In the genomic region with DNA sequence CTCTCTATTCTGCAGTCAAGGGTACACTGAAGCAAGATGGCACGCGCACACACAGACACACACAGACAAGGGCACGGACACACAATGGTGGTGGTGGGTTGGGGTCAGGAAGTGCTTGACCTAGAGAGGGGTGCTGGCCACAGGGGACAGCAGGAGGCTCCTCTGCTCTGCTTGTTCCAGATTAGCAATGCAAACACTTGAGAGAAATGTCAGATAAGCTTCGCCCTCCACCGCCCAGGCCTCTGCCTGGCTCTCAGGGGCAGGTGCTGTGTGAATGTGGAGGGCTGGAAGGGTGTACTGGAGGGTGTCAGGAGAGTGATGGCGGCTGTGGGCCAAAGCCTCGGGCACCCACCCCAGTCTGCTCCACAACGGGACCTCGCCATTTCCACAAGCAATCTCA, we compare ENCODE assay signal across 23 mouse cellular contexts. TPM values are rescaled to one million over a fixed set of nuclear protein-coding genes. Genes with fewer than 3 reads are reported as not detected.
A peak's percentile ranks its signal among the peaks of the same experiment; 100 is the strongest.
DNase-seq lines count a peak whose midpoint lies in the region; ATAC-seq and TF ChIP-seq lines count a peak whose summit lies in the region.
"Had no signal": no experiment of that assay in that cellular context is flagged by ENCODE, and none has a peak within 500 bp of the region (broad histone marks: within the 10 kb centered on the region; RNA-seq: fewer than 3 reads in every experiment).

No protein-coding gene starts in this region.

- DNase-seq in heart, postnatal 25 days (ENCODE audit: low spot score): no peak
- DNase-seq in testis, postnatal 10 days (ENCODE audit: low spot score): no peak
- peak; percentile 64 for DNase-seq in yolk sac, embryonic 10.5 days (ENCODE audit: low spot score)
- DNase-seq in thymus, postnatal 0 days (ENCODE audit: low spot score): no peak
- no peak for DNase-seq in c-Kit-positive CD71-positive TER-119-positive erythroid progenitor cells, embryonic 14.5 days (ENCODE audit: low spot score)
- DNase-seq: adrenal gland, postnatal 25 days; cerebellum, adult 8-10 months; kidney, postnatal 4 days; lung, postnatal 36 days; right cerebral cortex, postnatal 4 days had no signal

- no peak for TF ChIP-seq CTCF in testis, adult 2 months (IDR thresholded peaks at IDR 0.05; ENCODE audit: control insufficient read depth, insufficient read depth, insufficient replicate concordance, low read depth, low read length)

- H3K36me3 ChIP-seq in heart, embryonic 13.5 days: no peaks in the 10 kb centered on the region
- H3K36me3 ChIP-seq in testis, adult 2 months (ENCODE audit: control insufficient read depth, insufficient read depth, low read length): no peaks in the 10 kb centered on the region
- H3K36me3 ChIP-seq in liver, embryonic 16.5 days (ENCODE audit: control insufficient read depth, insufficient read depth): no peaks in the 10 kb centered on the region
- H3K36me3 ChIP-seq: embryonic facial prominence, embryonic 13.5 days; midbrain, embryonic 12.5 days; neural tube, embryonic 15.5 days had no signal

- H3K9me3 ChIP-seq in heart, embryonic 13.5 days: no peaks in the 10 kb centered on the region
- no peaks in the 10 kb centered on the region for H3K9me3 ChIP-seq in liver, embryonic 16.5 days (replicated peaks; ENCODE audit: control insufficient read depth, low read length)
- H3K9me3 ChIP-seq: embryonic facial prominence, embryonic 13.5 days; midbrain, embryonic 12.5 days; neural tube, embryonic 15.5 days had no signal

- H3K9ac ChIP-seq in heart, embryonic 13.5 days: peak overlapping the region; percentile 21; the same call in 1 of the 2 replicates
- H3K9ac ChIP-seq in liver, embryonic 16.5 days (ENCODE audit: low read depth, low read length): no peak overlapping the region
- H3K9ac ChIP-seq: embryonic facial prominence, embryonic 13.5 days; midbrain, embryonic 12.5 days; neural tube, embryonic 15.5 days had no signal

- intact Hi-C loops in heart, postnatal 25 days (cut with DNase I): no loop called here

- 20% methylated on average over 9 of the region's 9 CpGs for WGBS in heart, embryonic 13.5 days
- 23% methylated on average over 9 of the region's 9 CpGs for WGBS in liver, embryonic 16.5 days (ENCODE audit: insufficient replicate concordance)

- ATAC-seq in heart, embryonic 13.5 days (ENCODE audit: extremely low read depth, insufficient number of reproducible peaks, low FRiP score, low TSS enrichment): no peak
- peak; percentile 64 for ATAC-seq in liver, embryonic 16.5 days (ENCODE audit: low read depth)
- ATAC-seq: activated CD4-positive, CD25-positive, alpha-beta regulatory T cell, adult 4 months; forebrain, embryonic 16.5 days; Patski had no signal

- peak overlapping the region; percentile 77 for H3K27ac ChIP-seq in heart, embryonic 13.5 days (replicated peaks)
- no peak overlapping the region for H3K27ac ChIP-seq in testis, adult 2 months (ENCODE audit: control insufficient read depth, insufficient read depth, low read depth, low read length)
- H3K27ac ChIP-seq in liver, embryonic 16.5 days (ENCODE audit: low read length): peak overlapping the region; percentile 60
- H3K27ac ChIP-seq: embryonic facial prominence, embryonic 13.5 days; midbrain, embryonic 12.5 days; neural tube, embryonic 15.5 days had no signal

- peaks cover 85% of the 10 kb centered on the region for H3K4me1 ChIP-seq in heart, embryonic 13.5 days
- H3K4me1 ChIP-seq in testis, adult 2 months (ENCODE audit: control insufficient read depth, insufficient read depth, low read length): no peaks in the 10 kb centered on the region; the same call in 1 of the 2 replicates
- peaks cover 37% of the 10 kb centered on the region for H3K4me1 ChIP-seq in liver, embryonic 16.5 days (ENCODE audit: control insufficient read depth, low read depth, low read length)

- H3K27me3 ChIP-seq in heart, embryonic 13.5 days (replicated peaks): no peaks in the 10 kb centered on the region
- no peaks in the 10 kb centered on the region for H3K27me3 ChIP-seq in testis, adult 2 months (ENCODE audit: control insufficient read depth, insufficient read depth, low read length)
- no peaks in the 10 kb centered on the region for H3K27me3 ChIP-seq in liver, embryonic 16.5 days (ENCODE audit: control insufficient read depth, insufficient read depth, low read depth, low read length)
- H3K27me3 ChIP-seq: embryonic facial prominence, embryonic 13.5 days; midbrain, embryonic 12.5 days; neural tube, embryonic 15.5 days; Patski had no signal

- H3K4me2 ChIP-seq in heart, embryonic 13.5 days: 0 out of 2 replicates have a peak overlapping the region, but pooled peaks have one; percentile 11
- no peak overlapping the region for H3K4me2 ChIP-seq in liver, embryonic 16.5 days (ENCODE audit: low read depth, low read length)
- H3K4me2 ChIP-seq: embryonic facial prominence, embryonic 13.5 days; midbrain, embryonic 12.5 days; neural tube, embryonic 15.5 days had no signal

- no peak for TF ChIP-seq POLR2A in testis, adult 2 months (IDR thresholded peaks at IDR 0.05; ENCODE audit: control insufficient read depth, low read depth, low read length)

- no peak overlapping the region for H3K4me3 ChIP-seq in heart, embryonic 13.5 days
- peak overlapping the region; percentile 61 for H3K4me3 ChIP-seq in testis, adult 2 months (ENCODE audit: control insufficient read depth, low read depth, low read length)
- no peak overlapping the region for H3K4me3 ChIP-seq in liver, embryonic 16.5 days (ENCODE audit: low read depth, low read length)
- H3K4me3 ChIP-seq: embryonic facial prominence, embryonic 13.5 days; midbrain, embryonic 12.5 days; myocyte; neural tube, embryonic 15.5 days had no signal

RNA-seq across cellular contexts. Expression of a gene that starts 8.8 kb away (rescaled TPM):
- polyA plus RNA-seq in heart, embryonic 13.5 days (2015; fragmentation: Nextera tagmentation; extraction: Ambion mirVana): 0.66 and 0.99 TPM in 2 replicates
- not detected for total RNA-seq in heart, postnatal 25 days (2021)
- polyA plus RNA-seq in testis, adult 2 months (2012; rRNA removed): 545 and 576 TPM in 2 replicates
- 1.7 and 2.3 TPM in 2 replicates for polyA plus RNA-seq in liver, embryonic 16.5 days (2015; fragmentation: Nextera tagmentation; extraction: Ambion mirVana)
- 0.99 and 1.4 TPM in 2 replicates for polyA plus RNA-seq in thymus, postnatal 0 days (2015; fragmentation: Nextera tagmentation; extraction: Ambion mirVana)
- total RNA-seq: adrenal gland, postnatal 25 days; gastrocnemius, adult 8-10 months; layer of hippocampus, postnatal 25 days; left cerebral cortex, postnatal 36 days had no signal
- polyA plus RNA-seq: activated CD4-positive, CD25-positive, alpha-beta regulatory T cell, adult 4 months; myocyte had no signal

RNA-seq across cellular contexts. Expression of a gene that starts 9.6 kb away (rescaled TPM):
- polyA plus RNA-seq in heart, embryonic 13.5 days (2015; fragmentation: Nextera tagmentation; extraction: Ambion mirVana): 0.82 and 1.2 TPM in 2 replicates
- total RNA-seq in heart, postnatal 25 days (2021): 1 to 10 TPM in 1 of 2 experiments, under 1 TPM in 1; 0.96 to 2.0 TPM
- polyA plus RNA-seq in testis, adult 2 months (2012; rRNA removed): 0.53 and 0.81 TPM in 2 replicates
- 0.60 and 0.77 TPM in 2 replicates for polyA plus RNA-seq in liver, embryonic 16.5 days (2015; fragmentation: Nextera tagmentation; extraction: Ambion mirVana)
- 0.46 and 0.53 TPM in 2 replicates for polyA plus RNA-seq in thymus, postnatal 0 days (2015; fragmentation: Nextera tagmentation; extraction: Ambion mirVana)

RNA-seq across cellular contexts. Expression of a gene that starts 45.6 kb away (rescaled TPM):
- polyA plus RNA-seq in heart, embryonic 13.5 days (2015; fragmentation: Nextera tagmentation; extraction: Ambion mirVana): 2.1 and 2.8 TPM in 2 replicates
- under 1 TPM in 1 of 2 experiments, not detected in 1; 0.39 TPM for total RNA-seq in heart, postnatal 25 days (2021)
- 10.1 and 15.0 TPM in 2 replicates for polyA plus RNA-seq in testis, adult 2 months (2012; rRNA removed)
- 0.97 and 2.0 TPM in 2 replicates for polyA plus RNA-seq in liver, embryonic 16.5 days (2015; fragmentation: Nextera tagmentation; extraction: Ambion mirVana)
- 0.84 and 1.3 TPM in 2 replicates for polyA plus RNA-seq in thymus, postnatal 0 days (2015; fragmentation: Nextera tagmentation; extraction: Ambion mirVana)
- polyA plus RNA-seq: activated CD4-positive, CD25-positive, alpha-beta regulatory T cell, adult 4 months; forebrain, embryonic 16.5 days had no signal

RNA-seq across cellular contexts. Expression of a gene that starts 56.1 kb away (rescaled TPM):
- polyA plus RNA-seq in heart, embryonic 13.5 days (2015; fragmentation: Nextera tagmentation; extraction: Ambion mirVana): 18.4 and 19.4 TPM in 2 replicates
- total RNA-seq in heart, postnatal 25 days (2021): 10 to 100 TPM in 1 of 2 experiments, 1 to 10 TPM in 1; 10.0 to 11.4 TPM
- 15.3 and 17.3 TPM in 2 replicates for polyA plus RNA-seq in testis, adult 2 months (2012; rRNA removed)
- 14.2 and 14.3 TPM in 2 replicates for polyA plus RNA-seq in liver, embryonic 16.5 days (2015; fragmentation: Nextera tagmentation; extraction: Ambion mirVana)
- polyA plus RNA-seq in thymus, postnatal 0 days (2015; fragmentation: Nextera tagmentation; extraction: Ambion mirVana): 28.0 and 30.8 TPM in 2 replicates

RNA-seq across cellular contexts. Expression of a gene that starts 58.8 kb away (rescaled TPM):
- 451 and 478 TPM in 2 replicates for polyA plus RNA-seq in heart, embryonic 13.5 days (2015; fragmentation: Nextera tagmentation; extraction: Ambion mirVana)
- 10 to 100 TPM; 75.6 to 87.9 TPM for total RNA-seq in heart, postnatal 25 days (2021)
- polyA plus RNA-seq in testis, adult 2 months (2012; rRNA removed): 253 and 256 TPM in 2 replicates
- polyA plus RNA-seq in liver, embryonic 16.5 days (2015; fragmentation: Nextera tagmentation; extraction: Ambion mirVana): 300 and 331 TPM in 2 replicates
- 1,113 and 1,146 TPM in 2 replicates for polyA plus RNA-seq in thymus, postnatal 0 days (2015; fragmentation: Nextera tagmentation; extraction: Ambion mirVana)

Comparison
In these comparisons a context has a peak if more than half of its experiments do, and no peak if none do; other contexts are left out.
1. RNA of a gene that starts 8.8 kb away (polyA plus RNA-seq): 545 to 576 TPM in testis, adult 2 months; 1.7 to 2.3 TPM in liver, embryonic 16.5 days, 0.99 to 1.4 TPM in thymus, postnatal 0 days and 0.66 to 0.99 TPM in heart, embryonic 13.5 days; every median in the first group is over 100 times any median in the second.